ENCODE assay signal across 9 mouse cellular contexts in genomic region chr4:88757628-88758031, GRCm38 (mm10). TPM values are rescaled to one million over a fixed set of nuclear protein-coding genes. Genes with fewer than 3 reads are reported as not detected.
A peak's percentile ranks its signal among the peaks of the same experiment; 100 is the strongest.
DNase-seq lines count a peak whose midpoint lies in the region; ATAC-seq lines count a peak whose summit lies in the region.
"Not testable (repeated sequence)": the region's sequence is repeated elsewhere in the genome, so short reads cannot be mapped to it uniquely, and the experiment has no call there.
"Had no signal": no experiment of that assay in that cellular context is flagged by ENCODE, and none has a peak within 500 bp of the region (broad histone marks: within the 10 kb centered on the region; RNA-seq: fewer than 3 reads in every experiment).

No protein-coding gene starts in this region.

- peak overlapping the region; percentile 85 for H3K4me2 ChIP-seq in liver, embryonic 15.5 days
- peak overlapping the region; percentile 62 for H3K4me2 ChIP-seq in neural tube, embryonic 12.5 days (replicated peaks)
- H3K4me2 ChIP-seq in stomach, embryonic 16.5 days (ENCODE audit: low read depth, low read length) = peak overlapping the region; percentile 64

- not testable (repeated sequence) for H3K4me1 ChIP-seq in liver, embryonic 15.5 days (replicated peaks); neural tube, embryonic 12.5 days; stomach, embryonic 16.5 days (ENCODE audit: control insufficient read depth, insufficient read depth, low read length)

- H3K27ac ChIP-seq in liver, embryonic 15.5 days (replicated peaks) = peak overlapping the region; percentile 86
- not testable (repeated sequence) for H3K27ac ChIP-seq in neural tube, embryonic 12.5 days
- peak overlapping the region; percentile 97 for H3K27ac ChIP-seq in stomach, embryonic 16.5 days (ENCODE audit: low read length)

- ATAC-seq in hematopoietic stem cell, adult 5-6 weeks (replicated peaks in 1 of 2; ENCODE audit: insufficient read depth in 1 of 2, low FRiP score in 2 of 2, low TSS enrichment in 1 of 2, low read depth in 1 of 2, poor library complexity in 2 of 2, severe bottlenecking in 2 of 2) = peak; percentile 100
- ATAC-seq in liver, embryonic 15.5 days (ENCODE audit: insufficient read depth) = peak; percentile 100
- ATAC-seq in neural tube, embryonic 12.5 days (ENCODE audit: low FRiP score, low read depth) = peak; percentile 100
- peak; percentile 100 for ATAC-seq in stomach, embryonic 16.5 days (ENCODE audit: insufficient read depth, low FRiP score)

- H3K36me3 ChIP-seq in liver, embryonic 15.5 days (replicated peaks); neural tube, embryonic 12.5 days; stomach, embryonic 16.5 days (ENCODE audit: control insufficient read depth, insufficient read depth, low read length): not testable (repeated sequence)

- not testable (repeated sequence) for H3K27me3 ChIP-seq in liver, embryonic 15.5 days; neural tube, embryonic 12.5 days (replicated peaks); stomach, embryonic 16.5 days (ENCODE audit: control insufficient read depth, insufficient read depth, low read length)

- DNase-seq in MN1 (ENCODE audit: low spot score) = peak; percentile 91
- DNase-seq in cerebellum, postnatal 14 days = peak; percentile 87 to 88
- peak; percentile 91 to 95 for DNase-seq in frontal cortex, postnatal 14 days (ENCODE audit: low spot score in 2 of 2)
- DNase-seq in layer of hippocampus, adult 18-20 months (ENCODE audit: low spot score in 2 of 2) = peak; percentile 90 to 95

- H3K9ac ChIP-seq in liver, embryonic 15.5 days = peak overlapping the region; percentile 57
- not testable (repeated sequence) for H3K9ac ChIP-seq in neural tube, embryonic 12.5 days
- peak overlapping the region; percentile 78 for H3K9ac ChIP-seq in stomach, embryonic 16.5 days (ENCODE audit: low read length)

- H3K4me3 ChIP-seq in liver, embryonic 15.5 days (replicated peaks) = peak overlapping the region; percentile 66
- peak overlapping the region; percentile 33 for H3K4me3 ChIP-seq in neural tube, embryonic 12.5 days
- H3K4me3 ChIP-seq in stomach, embryonic 16.5 days (replicated peaks; ENCODE audit: low read length) = peak overlapping the region; percentile 59

- under 1% methylated on average over 20 of the region's 21 CpGs for WGBS in liver, embryonic 15.5 days (ENCODE audit: insufficient replicate concordance)
- under 1% methylated on average over 21 of the region's 21 CpGs for WGBS in neural tube, embryonic 12.5 days
- under 1% methylated on average over 16 of the region's 21 CpGs for WGBS in stomach, embryonic 16.5 days

- H3K9me3 ChIP-seq in liver, embryonic 15.5 days (replicated peaks); neural tube, embryonic 12.5 days; stomach, embryonic 16.5 days (replicated peaks; ENCODE audit: control insufficient read depth, low read length): not testable (repeated sequence)

RNA-seq across cellular contexts. Expression of gene Gm13283, which starts 2.3 kb away (rescaled TPM):
- total RNA-seq in hematopoietic stem cell, adult 5-6 weeks (2017) = not detected in 2 replicates
- not detected for total RNA-seq in layer of hippocampus, adult 18-20 months (2021)
- polyA plus RNA-seq in liver, embryonic 15.5 days (2015; fragmentation: Nextera tagmentation; extraction: Ambion mirVana) = not detected in 2 replicates
- polyA plus RNA-seq in neural tube, embryonic 12.5 days (2016; fragmentation: Nextera tagmentation; extraction: Ambion mirVana) = 0.32 and 0.46 TPM in 2 replicates
- polyA plus RNA-seq in stomach, embryonic 16.5 days (2015; fragmentation: Nextera tagmentation; extraction: Ambion mirVana) = 0.19 and 0.26 TPM in 2 replicates
- total RNA-seq: G1E had no signal
- polyA plus RNA-seq: G1E had no signal

RNA-seq across cellular contexts. Expression of gene Gm13271, which starts 3.0 kb away (rescaled TPM):
- not detected in 2 replicates for total RNA-seq in hematopoietic stem cell, adult 5-6 weeks (2017)
- not detected for total RNA-seq in layer of hippocampus, adult 18-20 months (2021)
- polyA plus RNA-seq in liver, embryonic 15.5 days (2015; fragmentation: Nextera tagmentation; extraction: Ambion mirVana) = not detected in 2 replicates
- polyA plus RNA-seq in neural tube, embryonic 12.5 days (2016; fragmentation: Nextera tagmentation; extraction: Ambion mirVana) = not detected in 2 replicates
- not detected in 2 replicates for polyA plus RNA-seq in stomach, embryonic 16.5 days (2015; fragmentation: Nextera tagmentation; extraction: Ambion mirVana)
- total RNA-seq: G1E had no signal
- polyA plus RNA-seq: G1E had no signal

RNA-seq across cellular contexts. Expression of gene Gm13290, which starts 16.0 kb away (rescaled TPM):
- not detected in 2 replicates for total RNA-seq in hematopoietic stem cell, adult 5-6 weeks (2017)
- not detected for total RNA-seq in layer of hippocampus, adult 18-20 months (2021)
- not detected in 2 replicates for polyA plus RNA-seq in liver, embryonic 15.5 days (2015; fragmentation: Nextera tagmentation; extraction: Ambion mirVana)
- 0.22 TPM in 1 of 2 replicates, not detected in the other for polyA plus RNA-seq in neural tube, embryonic 12.5 days (2016; fragmentation: Nextera tagmentation; extraction: Ambion mirVana)
- polyA plus RNA-seq in stomach, embryonic 16.5 days (2015; fragmentation: Nextera tagmentation; extraction: Ambion mirVana) = 0.59 and 0.89 TPM in 2 replicates
- total RNA-seq: G1E had no signal
- polyA plus RNA-seq: G1E had no signal

RNA-seq across cellular contexts. Expression of gene Gm13289, which starts 19.1 kb away (rescaled TPM):
- total RNA-seq in hematopoietic stem cell, adult 5-6 weeks (2017) = not detected in 2 replicates
- not detected for total RNA-seq in layer of hippocampus, adult 18-20 months (2021)
- not detected in 2 replicates for polyA plus RNA-seq in liver, embryonic 15.5 days (2015; fragmentation: Nextera tagmentation; extraction: Ambion mirVana)
- polyA plus RNA-seq in neural tube, embryonic 12.5 days (2016; fragmentation: Nextera tagmentation; extraction: Ambion mirVana) = not detected in 2 replicates
- not detected in 2 replicates for polyA plus RNA-seq in stomach, embryonic 16.5 days (2015; fragmentation: Nextera tagmentation; extraction: Ambion mirVana)
- total RNA-seq: G1E had no signal
- polyA plus RNA-seq: G1E had no signal

RNA-seq across cellular contexts. Expression of gene Gm13272, which starts 22.0 kb away (rescaled TPM):
- not detected in 2 replicates for total RNA-seq in hematopoietic stem cell, adult 5-6 weeks (2017)
- not detected for total RNA-seq in layer of hippocampus, adult 18-20 months (2021)
- not detected in 2 replicates for polyA plus RNA-seq in liver, embryonic 15.5 days (2015; fragmentation: Nextera tagmentation; extraction: Ambion mirVana)
- polyA plus RNA-seq in neural tube, embryonic 12.5 days (2016; fragmentation: Nextera tagmentation; extraction: Ambion mirVana) = not detected in 2 replicates
- polyA plus RNA-seq in stomach, embryonic 16.5 days (2015; fragmentation: Nextera tagmentation; extraction: Ambion mirVana) = 0.28 TPM in 1 of 2 replicates, not detected in the other
- total RNA-seq: G1E had no signal
- polyA plus RNA-seq: G1E had no signal
